Mouse (Mus musculus) brain, embryonic 14.5 days (tissue): Measurements from ENCODE around the gene Kcnk3.

ENCODE experiments used
- CTCF ChIP-seq: fragments of 200-500 bp; IDR thresholded peaks from 2 replicates; pipeline ENCODE4 v1.5.1; 2012; ENCODE audit warnings: inconsistent platforms, mild to moderate bottlenecking, moderate library complexity, borderline replicate concordance; ENCODE audit not compliant: insufficient read depth, insufficient read length; ENCODE audit errors: extremely low read depth
- POLR2A ChIP-seq: fragments of 200-500 bp; IDR thresholded peaks from 2 replicates; pipeline ENCODE4 v1.6.1; 2012; ENCODE audit warnings: mild to moderate bottlenecking, inconsistent platforms, borderline replicate concordance; ENCODE audit not compliant: poor library complexity, insufficient read depth, insufficient read length, severe bottlenecking; ENCODE audit errors: extremely low read depth

GRCm38 (mm10) chr5:30601397-30601796 is 13.4 kb downstream of the Kcnk3 start:
- TF ChIP-seq CTCF = no peak
- no peak for TF ChIP-seq POLR2A
